Mouse (Mus musculus) hindbrain, embryonic 10.5 days (tissue): ENCODE data around the gene Cnmd. TPM values are rescaled to one million over a fixed set of nuclear protein-coding genes. Genes with fewer than 3 reads are reported as not detected.

Source experiments
- DNase-seq: peaks from one replicate; pipeline ENCODE4 v3.0.0-alpha.2; 2017; ENCODE audit warnings: low spot score
- H3K27ac ChIP-seq: fragments of 300-500 bp; sonication (generic); 2 replicates; pipeline ENCODE4 v1.5.1; 2016; ENCODE audit warnings: mild to moderate bottlenecking, moderate library complexity
- H3K27me3 ChIP-seq: fragments of 300-500 bp; sonication (generic); 2 replicates; pipeline ENCODE4 v1.6.1; 2016; ENCODE audit warnings: mild to moderate bottlenecking; ENCODE audit not compliant: poor library complexity, insufficient read depth, severe bottlenecking
- H3K36me3 ChIP-seq: fragments of 300-500 bp; sonication (generic); 2 replicates; pipeline ENCODE4 v1.6.1; 2016; ENCODE audit warnings: mild to moderate bottlenecking, moderate library complexity
- H3K4me1 ChIP-seq: fragments of 300-500 bp; sonication (generic); replicated peaks from 2 replicates; pipeline ENCODE4 v1.6.1; 2016; ENCODE audit warnings: mild to moderate bottlenecking
- H3K4me3 ChIP-seq: fragments of 300-500 bp; sonication (generic); 2 replicates; pipeline ENCODE4 v1.5.1; 2016; ENCODE audit warnings: mild to moderate bottlenecking, moderate library complexity
- H3K9me3 ChIP-seq: fragments of 300-500 bp; sonication (generic); 2 replicates; pipeline ENCODE4 v1.6.1; 2016; ENCODE audit warnings: mild to moderate bottlenecking, moderate library complexity
- WGBS: fragments of 180-500 bp; shearing (Covaris S2); methylation state at CpG from one replicate; pipeline ENCODE4 v1.1.7; 2016; 5-methylcytosine and 5-hydroxymethylcytosine counted together
- polyA plus RNA-seq: library from polyadenylated mRNA; unstranded; fragments of >200 nt; fragmentation: Nextera tagmentation; extraction: Ambion mirVana; gene quantifications from 2 replicates; pipeline ENCODE4 v1.2.1, GENCODE M21; 2016

Gene Cnmd
- polyA plus RNA-seq, 1 experiment from 2014 or later = 20.8 TPM

GRCm38 (mm10) chr14:79587852-79588229 is 74.1 kb downstream of the Cnmd start:
- no peak for DNase-seq
- Histone ChIP-seq H3K36me3 (peaks cover 26% of the 10 kb centered on the region), H3K27ac (peak overlapping the region; percentile 96), H3K9me3 (no peaks in the 10 kb centered on the region), H3K27me3 (no peaks in the 10 kb centered on the region), H3K4me1 (peaks cover 26% of the 10 kb centered on the region), H3K4me3 (peak overlapping the region; percentile 63)
- 2% methylated on average over 9 of the region's 9 CpGs for WGBS

Other genes starting within 250 kb of the Cnmd start
- gene Kbtbd7, start 235.7 kb downstream of the Cnmd start, polyA plus RNA-seq = 11.0 and 11.1 TPM in 2 replicates
- gene Kbtbd6, start 210.3 kb downstream of the Cnmd start, polyA plus RNA-seq = 4.9 and 6.0 TPM in 2 replicates
- 5.3 and 6.9 TPM in 2 replicates for gene Elf1, start 181.0 kb downstream of the Cnmd start, polyA plus RNA-seq
- 38.9 and 47.0 TPM in 2 replicates for gene Wbp4, start 180.7 kb downstream of the Cnmd start, polyA plus RNA-seq
- 139 and 154 TPM in 2 replicates for gene Sugt1, start 74.5 kb downstream of the Cnmd start, polyA plus RNA-seq
- gene Pcdh8, start 109.1 kb upstream of the Cnmd start, polyA plus RNA-seq = 33.1 and 41.3 TPM in 2 replicates